Comparison of ENCODE assay signal across 14 mouse cellular contexts in genomic region chr10:127707721-127708120, GRCm38 (mm10). TPM values are rescaled to one million over a fixed set of nuclear protein-coding genes. Genes with fewer than 3 reads are reported as not detected.
DNase-seq lines count a peak whose midpoint lies in the region; ATAC-seq and TF ChIP-seq lines count a peak whose summit lies in the region.
"Had no signal": no experiment of that assay in that cellular context is flagged by ENCODE, and none has a peak within 500 bp of the region (broad histone marks: within the 10 kb centered on the region; RNA-seq: fewer than 3 reads in every experiment).

No protein-coding gene starts in this region.

- no peaks in the 10 kb centered on the region for H3K4me1 ChIP-seq in lung, embryonic 14.5 days (ENCODE audit: insufficient read depth)
- H3K4me1 ChIP-seq in lung, postnatal 0 days (ENCODE audit: insufficient read depth, low read depth, low read length) = no peaks in the 10 kb centered on the region
- H3K4me1 ChIP-seq in small intestine, adult 2 months (ENCODE audit: control insufficient read depth, insufficient read depth, insufficient read length, low read length) = peaks cover 12% of the 10 kb centered on the region; the same call in 1 of the 2 replicates
- no peaks in the 10 kb centered on the region for H3K4me1 ChIP-seq in hindbrain, embryonic 11.5 days (replicated peaks; ENCODE audit: control insufficient read depth, insufficient read depth, low read length)

- peak; percentile 47 for DNase-seq in lung, embryonic 14.5 days
- no peak for DNase-seq in lung, postnatal 0 days (ENCODE audit: low spot score)
- DNase-seq in adrenal gland, postnatal 14 days = peak; percentile 87
- DNase-seq in heart, postnatal 4 days = peak; percentile 69
- DNase-seq in hindbrain, embryonic 11.5 days (ENCODE audit: low spot score) = no peak
- DNase-seq in layer of hippocampus, postnatal 14 days (ENCODE audit: low spot score in 2 of 2) = no peak
- DNase-seq: forebrain, postnatal 0 days had no signal

- H3K27me3 ChIP-seq in lung, embryonic 14.5 days (ENCODE audit: insufficient read depth, low read length) = no peaks in the 10 kb centered on the region
- no peaks in the 10 kb centered on the region for H3K27me3 ChIP-seq in lung, postnatal 0 days (replicated peaks; ENCODE audit: insufficient read depth, low read length)
- no peaks in the 10 kb centered on the region for H3K27me3 ChIP-seq in small intestine, adult 2 months (ENCODE audit: control insufficient read depth, insufficient read depth, low read length)
- H3K27me3 ChIP-seq in hindbrain, embryonic 11.5 days (ENCODE audit: control insufficient read depth, insufficient read depth, low read length) = no peaks in the 10 kb centered on the region
- H3K27me3 ChIP-seq: embryonic facial prominence, embryonic 15.5 days had no signal

- H3K4me2 ChIP-seq in lung, embryonic 14.5 days = no peak overlapping the region
- H3K4me2 ChIP-seq in lung, postnatal 0 days (replicated peaks; ENCODE audit: low read depth, low read length) = no peak overlapping the region
- no peak overlapping the region for H3K4me2 ChIP-seq in hindbrain, embryonic 11.5 days (replicated peaks; ENCODE audit: low read depth, low read length)
- H3K4me2 ChIP-seq: embryonic facial prominence, embryonic 15.5 days had no signal

- TF ChIP-seq POLR2A in small intestine, adult 2 months (IDR thresholded peaks at IDR 0.05; ENCODE audit: low read depth, low read length) = no peak

- no peak overlapping the region for H3K9ac ChIP-seq in lung, embryonic 14.5 days
- H3K9ac ChIP-seq in lung, postnatal 0 days (replicated peaks; ENCODE audit: low read depth) = no peak overlapping the region
- no peak overlapping the region for H3K9ac ChIP-seq in hindbrain, embryonic 11.5 days (ENCODE audit: low read depth, low read length)
- H3K9ac ChIP-seq: embryonic facial prominence, embryonic 15.5 days; forebrain, postnatal 0 days had no signal

- no peak for TF ChIP-seq CTCF in lung, embryonic 14.5 days (IDR thresholded peaks at IDR 0.05; ENCODE audit: low read depth)
- TF ChIP-seq CTCF in lung, postnatal 0 days (IDR thresholded peaks at IDR 0.05) = no peak
- TF ChIP-seq CTCF in small intestine, adult 2 months (IDR thresholded peaks at IDR 0.05; ENCODE audit: extremely low read depth, insufficient read length, insufficient replicate concordance, low read depth, low read length) = 0 out of 2 replicates have a peak, but pooled peaks have one; percentile 1

- ATAC-seq in lung, embryonic 14.5 days (ENCODE audit: insufficient read depth) = no peak
- ATAC-seq in lung, postnatal 0 days = no peak
- no peak for ATAC-seq in hindbrain, embryonic 11.5 days (ENCODE audit: low FRiP score)
- ATAC-seq: forebrain, postnatal 0 days; intestine, embryonic 16.5 days had no signal

- no peak overlapping the region for H3K4me3 ChIP-seq in lung, embryonic 14.5 days (ENCODE audit: low read depth, low read length)
- H3K4me3 ChIP-seq in lung, postnatal 0 days (ENCODE audit: low read depth, low read length) = no peak overlapping the region
- peak overlapping the region; percentile 39 for H3K4me3 ChIP-seq in small intestine, adult 2 months (ENCODE audit: low read depth, low read length)
- H3K4me3 ChIP-seq in hindbrain, embryonic 11.5 days (ENCODE audit: low read depth, low read length) = no peak overlapping the region
- H3K4me3 ChIP-seq: embryonic facial prominence, embryonic 15.5 days had no signal

- WGBS in lung, embryonic 14.5 days = 60% methylated on average over 7 of the region's 7 CpGs
- WGBS in lung, postnatal 0 days = 65% methylated on average over 7 of the region's 7 CpGs
- WGBS in small intestine, adult 2 months = 30% methylated on average over 7 of the region's 7 CpGs
- WGBS in hindbrain, embryonic 11.5 days = 90% methylated on average over 7 of the region's 7 CpGs

- no peak for TF ChIP-seq EP300 in lung, postnatal 0 days (IDR thresholded peaks at IDR 0.05)

- H3K27ac ChIP-seq in lung, embryonic 14.5 days (ENCODE audit: low read depth) = no peak overlapping the region
- no peak overlapping the region for H3K27ac ChIP-seq in lung, postnatal 0 days (ENCODE audit: low read length)
- peak overlapping the region; percentile 54 for H3K27ac ChIP-seq in small intestine, adult 2 months (ENCODE audit: insufficient read depth, low read depth, low read length)
- no peak overlapping the region for H3K27ac ChIP-seq in hindbrain, embryonic 11.5 days (ENCODE audit: low read depth, low read length)
- H3K27ac ChIP-seq: embryonic facial prominence, embryonic 15.5 days; macrophage had no signal

- no peaks in the 10 kb centered on the region for H3K9me3 ChIP-seq in lung, embryonic 14.5 days (ENCODE audit: low read depth, low read length)
- no peaks in the 10 kb centered on the region for H3K9me3 ChIP-seq in lung, postnatal 0 days (ENCODE audit: low read length)
- no peaks in the 10 kb centered on the region for H3K9me3 ChIP-seq in hindbrain, embryonic 11.5 days (ENCODE audit: control insufficient read depth, low read length)
- H3K9me3 ChIP-seq: embryonic facial prominence, embryonic 15.5 days had no signal

- H3K36me3 ChIP-seq in lung, embryonic 14.5 days (ENCODE audit: insufficient read depth) = no peaks in the 10 kb centered on the region
- no peaks in the 10 kb centered on the region for H3K36me3 ChIP-seq in lung, postnatal 0 days (ENCODE audit: insufficient read depth, low read length)
- H3K36me3 ChIP-seq in small intestine, adult 2 months (ENCODE audit: control insufficient read depth, insufficient read depth, low read length) = peaks cover 71% of the 10 kb centered on the region
- H3K36me3 ChIP-seq in hindbrain, embryonic 11.5 days (ENCODE audit: control insufficient read depth, insufficient read depth, low read length) = no peaks in the 10 kb centered on the region
- H3K36me3 ChIP-seq: embryonic facial prominence, embryonic 15.5 days had no signal

RNA-seq across cellular contexts. Expression of gene Myo1a, which starts 2.8 kb away (rescaled TPM):
- polyA plus RNA-seq in lung, embryonic 14.5 days (2014; fragmentation: Nextera tagmentation; extraction: Ambion mirVana) = 0.23 and 0.28 TPM in 2 replicates
- 0.08 TPM in 2 replicates for polyA plus RNA-seq in lung, postnatal 0 days (2015; fragmentation: Nextera tagmentation; extraction: Ambion mirVana)
- 1.5 and 1.9 TPM in 2 replicates for total RNA-seq in adrenal gland, postnatal 14 days (2021)
- total RNA-seq in heart, postnatal 4 days (2021) = under 1 TPM; 0.10 to 0.36 TPM
- polyA plus RNA-seq in small intestine, adult 2 months (2012; rRNA removed) = 166 and 688 TPM in 2 replicates
- 0.45 and 0.57 TPM in 2 replicates for polyA plus RNA-seq in hindbrain, embryonic 11.5 days (2014; fragmentation: Nextera tagmentation; extraction: Ambion mirVana)
- under 1 TPM; 0.48 to 0.76 TPM for total RNA-seq in layer of hippocampus, postnatal 14 days (2021)
- total RNA-seq: granulocyte monocyte progenitor cell, adult 5-6 weeks; monocyte, adult 5-6 weeks had no signal
- polyA plus RNA-seq: macrophage had no signal

RNA-seq across cellular contexts. Expression of gene Tac2, which starts 16.6 kb away (rescaled TPM):
- not detected in 2 replicates for polyA plus RNA-seq in lung, embryonic 14.5 days (2014; fragmentation: Nextera tagmentation; extraction: Ambion mirVana)
- polyA plus RNA-seq in lung, postnatal 0 days (2015; fragmentation: Nextera tagmentation; extraction: Ambion mirVana) = not detected in 2 replicates
- total RNA-seq in adrenal gland, postnatal 14 days (2021) = not detected in 2 replicates
- total RNA-seq in heart, postnatal 4 days (2021) = not detected
- 0.27 TPM in 1 of 2 replicates, not detected in the other for polyA plus RNA-seq in small intestine, adult 2 months (2012; rRNA removed)
- not detected in 2 replicates for polyA plus RNA-seq in hindbrain, embryonic 11.5 days (2014; fragmentation: Nextera tagmentation; extraction: Ambion mirVana)
- 1 to 10 TPM; 5.2 to 6.3 TPM for total RNA-seq in layer of hippocampus, postnatal 14 days (2021)
- total RNA-seq: granulocyte monocyte progenitor cell, adult 5-6 weeks; monocyte, adult 5-6 weeks had no signal
- polyA plus RNA-seq: macrophage; urinary bladder, adult 2 months had no signal

RNA-seq across cellular contexts. Expression of gene Zbtb39, which starts 31.6 kb away (rescaled TPM):
- polyA plus RNA-seq in lung, embryonic 14.5 days (2014; fragmentation: Nextera tagmentation; extraction: Ambion mirVana) = 4.2 and 4.4 TPM in 2 replicates
- polyA plus RNA-seq in lung, postnatal 0 days (2015; fragmentation: Nextera tagmentation; extraction: Ambion mirVana) = 1.7 and 2.0 TPM in 2 replicates
- total RNA-seq in adrenal gland, postnatal 14 days (2021) = 11.6 and 12.2 TPM in 2 replicates
- 1 to 10 TPM; 9.6 to 9.8 TPM for total RNA-seq in heart, postnatal 4 days (2021)
- polyA plus RNA-seq in small intestine, adult 2 months (2012; rRNA removed) = 2.9 and 6.7 TPM in 2 replicates
- polyA plus RNA-seq in hindbrain, embryonic 11.5 days (2014; fragmentation: Nextera tagmentation; extraction: Ambion mirVana) = 7.2 and 9.3 TPM in 2 replicates
- total RNA-seq in layer of hippocampus, postnatal 14 days (2021) = 1 to 10 TPM; 9.1 to 9.5 TPM

RNA-seq across cellular contexts. Expression of gene Nab2, which starts 39.4 kb away (rescaled TPM):
- polyA plus RNA-seq in lung, embryonic 14.5 days (2014; fragmentation: Nextera tagmentation; extraction: Ambion mirVana) = 11.6 and 13.5 TPM in 2 replicates
- polyA plus RNA-seq in lung, postnatal 0 days (2015; fragmentation: Nextera tagmentation; extraction: Ambion mirVana) = 7.7 and 8.4 TPM in 2 replicates
- 23.7 and 24.6 TPM in 2 replicates for total RNA-seq in adrenal gland, postnatal 14 days (2021)
- 10 to 100 TPM; 13.5 to 14.9 TPM for total RNA-seq in heart, postnatal 4 days (2021)
- 9.4 and 31.8 TPM in 2 replicates for polyA plus RNA-seq in small intestine, adult 2 months (2012; rRNA removed)
- 4.3 and 4.9 TPM in 2 replicates for polyA plus RNA-seq in hindbrain, embryonic 11.5 days (2014; fragmentation: Nextera tagmentation; extraction: Ambion mirVana)
- total RNA-seq in layer of hippocampus, postnatal 14 days (2021) = 10 to 100 TPM; 33.3 to 36.9 TPM

RNA-seq across cellular contexts. Expression of gene Nemp1, which starts 41.0 kb away (rescaled TPM):
- polyA plus RNA-seq in lung, embryonic 14.5 days (2014; fragmentation: Nextera tagmentation; extraction: Ambion mirVana) = 11.2 and 13.2 TPM in 2 replicates
- 5.0 and 6.3 TPM in 2 replicates for polyA plus RNA-seq in lung, postnatal 0 days (2015; fragmentation: Nextera tagmentation; extraction: Ambion mirVana)
- total RNA-seq in adrenal gland, postnatal 14 days (2021) = 9.2 and 9.4 TPM in 2 replicates
- 1 to 10 TPM; 8.9 TPM for total RNA-seq in heart, postnatal 4 days (2021)
- polyA plus RNA-seq in small intestine, adult 2 months (2012; rRNA removed) = 0.67 and 2.5 TPM in 2 replicates
- 8.6 and 9.3 TPM in 2 replicates for polyA plus RNA-seq in hindbrain, embryonic 11.5 days (2014; fragmentation: Nextera tagmentation; extraction: Ambion mirVana)
- 1 to 10 TPM; 3.5 to 5.7 TPM for total RNA-seq in layer of hippocampus, postnatal 14 days (2021)

Comparison
In these comparisons a context has a peak if more than half of its experiments do, and no peak if none do; other contexts are left out.
1. DNase-seq: peak in lung, embryonic 14.5 days (single experiment), adrenal gland, postnatal 14 days (single experiment) and heart, postnatal 4 days (single experiment); none in lung, postnatal 0 days (single experiment), hindbrain, embryonic 11.5 days (single experiment) and layer of hippocampus, postnatal 14 days (0 of 2).
2. RNA of gene Myo1a, which starts 2.8 kb away (polyA plus RNA-seq): 166 to 688 TPM in small intestine, adult 2 months; 0.45 to 0.57 TPM in hindbrain, embryonic 11.5 days, 0.23 to 0.28 TPM in lung, embryonic 14.5 days and 0.08 TPM in lung, postnatal 0 days; every median in the first group is over 100 times any median in the second.